Mouse (Mus musculus): ENCODE measurements around the gene Hist2h3c2. TPM values are rescaled to one million over a fixed set of nuclear protein-coding genes. Genes with fewer than 3 reads are reported as not detected.
A peak's percentile ranks its signal among the peaks of the same experiment; 100 is the strongest.
"Not testable (repeated sequence)": the region's sequence is repeated elsewhere in the genome, so short reads cannot be mapped to it uniquely, and the experiment has no call there.

Gene Hist2h3c2
- polyA plus RNA-seq, 1 experiment, result 16.5 TPM

- Histone ChIP-seq H3K4me3 (ENCODE audit: insufficient read depth, low read length) (peak overlapping the region; percentile 53), H3K27ac (ENCODE audit: insufficient read depth, low read length) (peak overlapping the region; percentile 97)
- peak; percentile 44 for TF ChIP-seq POLR2A (IDR thresholded peaks at IDR 0.05; ENCODE audit: low read depth, low read length)
- H3K4me1 ChIP-seq (ENCODE audit: control insufficient read depth, insufficient read depth, low read length), result not testable (repeated sequence)
Observed at GRCm38 (mm10) chr3:96268776-96269378, 29.9 kb upstream of the Hist2h3c2 start.

- Histone ChIP-seq H3K4me3 (ENCODE audit: insufficient read depth, low read length) (peak within 1 kb of the TSS; percentile 53), H3K27ac (ENCODE audit: insufficient read depth, low read length) (peak within 1 kb of the TSS; percentile 97), H3K4me1 (ENCODE audit: control insufficient read depth, insufficient read depth, low read length) (peaks cover 5% of the 10 kb centered on the region; the same call in 1 of the 2 replicates)
- peak; percentile 95 for TF ChIP-seq POLR2A (IDR thresholded peaks at IDR 0.05; ENCODE audit: low read depth, low read length)
- no peak for TF ChIP-seq CTCF (IDR thresholded peaks at IDR 0.05; ENCODE audit: borderline replicate concordance, insufficient read depth, low read length)
Observed at GRCm38 (mm10) chr3:96268051-96268775, 29.3 kb upstream of the Hist2h3c2 start, which contains the start of gene Hist2h3b. Gene Hist2h3b, plus strand, starts transcription at chr3:96268654.

GRCm38 (mm10) chr3:96267541-96267940 is 28.6 kb upstream of the Hist2h3c2 start:
- Histone ChIP-seq H3K27ac (ENCODE audit: insufficient read depth, low read length) (peak overlapping the region; percentile 97), H3K4me1 (ENCODE audit: control insufficient read depth, insufficient read depth, low read length) (peaks cover 5% of the 10 kb centered on the region; the same call in 1 of the 2 replicates), H3K4me3 (ENCODE audit: insufficient read depth, low read length) (no peak overlapping the region)
- TF ChIP-seq CTCF (IDR thresholded peaks at IDR 0.05; ENCODE audit: borderline replicate concordance, insufficient read depth, low read length), result no peak
- no peak for TF ChIP-seq POLR2A (IDR thresholded peaks at IDR 0.05; ENCODE audit: low read depth, low read length)

- Histone ChIP-seq H3K27ac (ENCODE audit: insufficient read depth, low read length) (no peak overlapping the region), H3K4me1 (ENCODE audit: control insufficient read depth, insufficient read depth, low read length) (peaks cover 9% of the 10 kb centered on the region; the same call in 1 of the 2 replicates), H3K4me3 (ENCODE audit: insufficient read depth, low read length) (no peak overlapping the region)
- TF ChIP-seq POLR2A (IDR thresholded peaks at IDR 0.05; ENCODE audit: low read depth, low read length), result no peak
- no peak for TF ChIP-seq CTCF (IDR thresholded peaks at IDR 0.05; ENCODE audit: borderline replicate concordance, insufficient read depth, low read length)
Observed at GRCm38 (mm10) chr3:96266132-96266710, 27.3 kb upstream of the Hist2h3c2 start.

- Histone ChIP-seq H3K27ac (ENCODE audit: insufficient read depth, low read length) (peak overlapping the region; percentile 99), H3K4me1 (ENCODE audit: control insufficient read depth, insufficient read depth, low read length) (peaks cover 9% of the 10 kb centered on the region; the same call in 1 of the 2 replicates), H3K4me3 (ENCODE audit: insufficient read depth, low read length) (peak overlapping the region; percentile 7; the same call in 1 of the 2 replicates)
- TF ChIP-seq POLR2A (IDR thresholded peaks at IDR 0.05; ENCODE audit: low read depth, low read length) (0 out of 2 replicates have a peak, but pooled peaks have one; percentile 0), CTCF (IDR thresholded peaks at IDR 0.05; ENCODE audit: borderline replicate concordance, insufficient read depth, low read length) (no peak)
Observed at GRCm38 (mm10) chr3:96264404-96264949, 25.6 kb upstream of the Hist2h3c2 start.

- Histone ChIP-seq H3K27ac (ENCODE audit: insufficient read depth, low read length) (peak overlapping the region; percentile 99), H3K4me3 (ENCODE audit: insufficient read depth, low read length) (peak overlapping the region; percentile 42), H3K4me1 (ENCODE audit: control insufficient read depth, insufficient read depth, low read length) (peaks cover 9% of the 10 kb centered on the region; the same call in 1 of the 2 replicates)
- TF ChIP-seq POLR2A (IDR thresholded peaks at IDR 0.05; ENCODE audit: low read depth, low read length) (peak; percentile 46), CTCF (IDR thresholded peaks at IDR 0.05; ENCODE audit: borderline replicate concordance, insufficient read depth, low read length) (no peak)
Observed at GRCm38 (mm10) chr3:96263558-96264403, 24.9 kb upstream of the Hist2h3c2 start.

GRCm38 (mm10) chr3:96262979-96263550 is 24.1 kb upstream of the Hist2h3c2 start, which contains the start of gene Hist2h4:
Gene Hist2h4, minus strand, starts transcription at chr3:96263311.
- Histone ChIP-seq H3K4me1 (ENCODE audit: control insufficient read depth, insufficient read depth, low read length) (peaks cover 9% of the 10 kb centered on the region; the same call in 1 of the 2 replicates), H3K27ac (ENCODE audit: insufficient read depth, low read length) (peak within 1 kb of the TSS; percentile 99), H3K4me3 (ENCODE audit: insufficient read depth, low read length) (peak within 1 kb of the TSS; percentile 51)
- TF ChIP-seq CTCF (IDR thresholded peaks at IDR 0.05; ENCODE audit: borderline replicate concordance, insufficient read depth, low read length) (no peak; the same call in 1 of the 2 replicates), POLR2A (IDR thresholded peaks at IDR 0.05; ENCODE audit: low read depth, low read length) (peak; percentile 100)

GRCm38 (mm10) chr3:96262216-96262875 is 23.4 kb upstream of the Hist2h3c2 start:
- TF ChIP-seq POLR2A (IDR thresholded peaks at IDR 0.05; ENCODE audit: low read depth, low read length) (peak; percentile 93), CTCF (IDR thresholded peaks at IDR 0.05; ENCODE audit: borderline replicate concordance, insufficient read depth, low read length) (no peak)
- peak overlapping the region; percentile 95 for H3K27ac ChIP-seq (ENCODE audit: insufficient read depth, low read length)
- peaks cover 7% of the 10 kb centered on the region; the same call in 1 of the 2 replicates for H3K4me1 ChIP-seq (ENCODE audit: control insufficient read depth, insufficient read depth, low read length)
- peak overlapping the region; percentile 51 for H3K4me3 ChIP-seq (ENCODE audit: insufficient read depth, low read length)
